ENCODE assay signal across 20 mouse cellular contexts in the genomic region with DNA sequence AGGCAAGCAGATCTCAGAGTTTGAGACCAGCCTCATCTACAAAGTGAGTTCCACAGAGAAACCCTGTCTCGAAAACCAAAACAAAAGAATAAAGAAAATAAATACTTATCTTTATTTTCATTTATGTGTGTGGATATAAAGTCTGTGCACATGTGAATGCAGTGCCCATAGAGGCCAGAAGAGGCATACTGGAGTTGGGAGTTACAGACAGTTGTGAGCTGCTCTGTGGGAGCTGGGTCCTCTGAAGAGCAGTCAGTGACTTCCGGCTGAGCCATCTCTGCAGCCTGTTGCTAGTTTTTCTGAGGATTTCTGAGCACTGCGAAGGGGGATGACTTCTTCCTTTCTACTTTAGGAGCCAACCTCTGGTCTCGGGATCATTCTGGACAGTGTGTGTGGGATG. TPM values are rescaled to one million over a fixed set of nuclear protein-coding genes. Genes with fewer than 3 reads are reported as not detected.
A peak's percentile ranks its signal among the peaks of the same experiment; 100 is the strongest.
DNase-seq lines count a peak whose midpoint lies in the region; ATAC-seq and TF ChIP-seq lines count a peak whose summit lies in the region.
"Had no signal": no experiment of that assay in that cellular context is flagged by ENCODE, and none has a peak within 500 bp of the region (broad histone marks: within the 10 kb centered on the region; RNA-seq: fewer than 3 reads in every experiment).

No protein-coding gene starts in this region.

- no peak for TF ChIP-seq RAD21 in CH12.LX (IDR thresholded peaks at IDR 0.05; ENCODE audit: low read depth, low read length)

- H3K27ac ChIP-seq in liver, postnatal 0 days (ENCODE audit: low read depth) = no peak overlapping the region
- H3K27ac ChIP-seq in liver, embryonic 11.5 days (ENCODE audit: low read depth, low read length) = no peak overlapping the region
- H3K27ac ChIP-seq in CH12.LX (ENCODE audit: insufficient read depth, low read depth) = no peak overlapping the region
- H3K27ac ChIP-seq: embryonic facial prominence, embryonic 15.5 days; forebrain, embryonic 13.5 days; hindbrain, embryonic 12.5 days; liver, embryonic 14.5 days had no signal

- H3K9me3 ChIP-seq in liver, postnatal 0 days (ENCODE audit: low read length) = no peaks in the 10 kb centered on the region
- no peaks in the 10 kb centered on the region for H3K9me3 ChIP-seq in liver, embryonic 11.5 days (ENCODE audit: control insufficient read depth, low read length)
- H3K9me3 ChIP-seq in CH12.LX (replicated peaks; ENCODE audit: low read length) = no peaks in the 10 kb centered on the region
- H3K9me3 ChIP-seq: embryonic facial prominence, embryonic 15.5 days; forebrain, embryonic 13.5 days; hindbrain, embryonic 12.5 days had no signal

- no peak overlapping the region for H3K4me2 ChIP-seq in liver, postnatal 0 days (ENCODE audit: low read depth, low read length)
- no peak overlapping the region for H3K4me2 ChIP-seq in liver, embryonic 11.5 days
- H3K4me2 ChIP-seq in CH12.LX (ENCODE audit: insufficient read depth, low read depth, poor library complexity, severe bottlenecking) = no peak overlapping the region
- H3K4me2 ChIP-seq: embryonic facial prominence, embryonic 15.5 days; forebrain, embryonic 13.5 days; hindbrain, embryonic 12.5 days had no signal

- no peaks in the 10 kb centered on the region for H3K79me2 ChIP-seq in CH12.LX (replicated peaks; ENCODE audit: control insufficient read depth, extremely low read depth, insufficient read depth, poor library complexity, severe bottlenecking)

- dilution Hi-C loops in CH12.LX (cut with MboI; ENCODE audit: extremely low pct_ligation_motif_present, extremely low pct_unique_long_range_greater_than_20kb, low sequenced_read_pairs) = no loop called here

- in situ Hi-C loops in CH12.LX (cut with MboI; ENCODE audit: low pct_ligation_motif_present, low pct_unique_long_range_greater_than_20kb, low sequenced_read_pairs) = no loop called here

- no peak for TF ChIP-seq POLR2A in CH12.LX (IDR thresholded peaks at IDR 0.05; ENCODE audit: low read depth, low read length)

- no peaks in the 10 kb centered on the region for H3K27me3 ChIP-seq in liver, postnatal 0 days (ENCODE audit: insufficient read depth, low read length)
- H3K27me3 ChIP-seq in liver, embryonic 11.5 days (replicated peaks; ENCODE audit: control insufficient read depth, insufficient read depth, low read length) = no peaks in the 10 kb centered on the region
- no peaks in the 10 kb centered on the region for H3K27me3 ChIP-seq in CH12.LX (replicated peaks)
- H3K27me3 ChIP-seq: embryonic facial prominence, embryonic 15.5 days; forebrain, embryonic 13.5 days; hindbrain, embryonic 12.5 days had no signal

- no peaks in the 10 kb centered on the region for H3K4me1 ChIP-seq in liver, postnatal 0 days (ENCODE audit: insufficient read depth)
- H3K4me1 ChIP-seq in liver, embryonic 11.5 days (replicated peaks; ENCODE audit: control insufficient read depth, insufficient read depth, low read length) = no peaks in the 10 kb centered on the region
- H3K4me1 ChIP-seq in CH12.LX (ENCODE audit: control insufficient read depth in 1 of 2, insufficient read depth in 2 of 2) = no peaks in the 10 kb centered on the region
- H3K4me1 ChIP-seq: embryonic facial prominence, embryonic 15.5 days; forebrain, embryonic 13.5 days; hindbrain, embryonic 12.5 days had no signal

- TF ChIP-seq CTCF in liver, postnatal 0 days (IDR thresholded peaks at IDR 0.05; ENCODE audit: low read depth) = peak; percentile 39; the same call in 1 of the 2 replicates
- no peak for TF ChIP-seq CTCF in CH12.LX (conservative IDR thresholded peaks at IDR 0.05 in 1 of 2, IDR thresholded peaks at IDR 0.05 in 1 of 2; ENCODE audit: low read depth in 2 of 2, low read length in 2 of 2)

- 90% methylated on average over 4 of the region's 4 CpGs for WGBS in liver, postnatal 0 days (ENCODE audit: insufficient replicate concordance)
- 93% methylated on average over 4 of the region's 4 CpGs for whole genome bisulfite sequencing in liver, embryonic 11.5 days

- peaks cover 59% of the 10 kb centered on the region for H3K36me3 ChIP-seq in liver, postnatal 0 days (replicated peaks; ENCODE audit: insufficient read depth, low read length)
- peaks cover 51% of the 10 kb centered on the region for H3K36me3 ChIP-seq in liver, embryonic 11.5 days (ENCODE audit: control insufficient read depth, insufficient read depth, low read length)
- H3K36me3 ChIP-seq in CH12.LX (replicated peaks in 1 of 2; ENCODE audit: control insufficient read depth in 1 of 2, insufficient read depth in 1 of 2, low read length in 1 of 2) = peaks cover 62 to 89% of the 10 kb centered on the region in 2 experiments

- no peak for ATAC-seq in liver, postnatal 0 days
- no peak for ATAC-seq in liver, embryonic 11.5 days (replicated peaks; ENCODE audit: low FRiP score)
- ATAC-seq in erythroid progenitor cell, adult 5-6 weeks (replicated peaks; ENCODE audit: low FRiP score, poor library complexity, severe bottlenecking) = peak; percentile 56
- ATAC-seq: forebrain, embryonic 13.5 days had no signal

- no peak overlapping the region for H3K4me3 ChIP-seq in liver, postnatal 0 days (ENCODE audit: low read depth, low read length)
- H3K4me3 ChIP-seq in liver, embryonic 11.5 days (ENCODE audit: low read depth, low read length) = no peak overlapping the region
- no peak overlapping the region for H3K4me3 ChIP-seq in CH12.LX (replicated peaks in 1 of 3; ENCODE audit: low read depth in 2 of 3, low read length in 2 of 3, poor library complexity in 1 of 3)
- H3K4me3 ChIP-seq: embryonic facial prominence, embryonic 15.5 days; forebrain, embryonic 13.5 days; hindbrain, embryonic 12.5 days had no signal

- no peak overlapping the region for H3K9ac ChIP-seq in liver, postnatal 0 days (replicated peaks)
- H3K9ac ChIP-seq in liver, embryonic 11.5 days (ENCODE audit: low read depth, low read length) = no peak overlapping the region
- no peak overlapping the region for H3K9ac ChIP-seq in CH12.LX (ENCODE audit: insufficient read depth, low read depth)
- H3K9ac ChIP-seq: embryonic facial prominence, embryonic 15.5 days; forebrain, embryonic 13.5 days; hindbrain, embryonic 12.5 days; liver, embryonic 14.5 days had no signal

- TF ChIP-seq EP300 in liver, postnatal 0 days (IDR thresholded peaks at IDR 0.05; ENCODE audit: low read depth) = no peak
- TF ChIP-seq EP300 in CH12.LX (IDR thresholded peaks at IDR 0.05; ENCODE audit: low read length) = no peak

- DNase-seq in embryo, embryonic 10.5 days (ENCODE audit: low spot score) = peak; percentile 6
- no peak for DNase-seq in embryo, embryonic 10 days (ENCODE audit: low spot score)
- no peak for DNase-seq in liver, postnatal 0 days
- DNase-seq in liver, embryonic 11.5 days (ENCODE audit: low spot score) = no peak
- DNase-seq in CH12.LX (ENCODE audit: extremely low read depth) = peak; percentile 8
- DNase-seq in right cerebral cortex, postnatal 14 days = no peak
- no peak for DNase-seq in urinary bladder, postnatal 14 days (ENCODE audit: low spot score)
- DNase-seq: heart, adult 18-20 months; kidney, adult 18-20 months; thymus, postnatal 36 days had no signal

TF ChIP-seq in CH12.LX, 34 proteins besides CTCF, POLR2A, EP300 and RAD21 (continues in another document):
- TF ChIP-seq NELFE (IDR thresholded peaks at IDR 0.05; ENCODE audit: low read depth, low read length) = no peak

RNA-seq across cellular contexts. Expression of a gene that starts 29.9 kb away (rescaled TPM):
- 6.2 and 7.5 TPM in 2 replicates for polyA plus RNA-seq in liver, postnatal 0 days (2015; fragmentation: Nextera tagmentation; extraction: Ambion mirVana)
- polyA plus RNA-seq in liver, embryonic 11.5 days (2014; fragmentation: Nextera tagmentation; extraction: Ambion mirVana) = 60.1 and 64.5 TPM in 2 replicates
- total RNA-seq in CH12.LX (2012; rRNA removed) (40.2 and 47.6 TPM in 2 replicates), CH12.LX (2014; rRNA removed) (19.7 and 20.9 TPM in 2 replicates)
- polyA plus RNA-seq in CH12.LX (2012; ENCODE audit: insufficient read length, low read depth) = 58.8 and 61.2 TPM in 2 replicates
- total RNA-seq in erythroid progenitor cell, adult 5-6 weeks (2015; ENCODE audit: low replicate concordance) = 15.5 and 19.3 TPM in 2 replicates
- 12.1 and 13.9 TPM in 2 replicates for total RNA-seq in erythroid progenitor cell, adult 5-6 weeks (2017; ENCODE audit: low replicate concordance)

RNA-seq across cellular contexts. Expression of a gene that starts 30.0 kb away (rescaled TPM):
- 14.0 and 14.1 TPM in 2 replicates for polyA plus RNA-seq in liver, postnatal 0 days (2015; fragmentation: Nextera tagmentation; extraction: Ambion mirVana)
- 24.2 and 25.6 TPM in 2 replicates for polyA plus RNA-seq in liver, embryonic 11.5 days (2014; fragmentation: Nextera tagmentation; extraction: Ambion mirVana)
- total RNA-seq in CH12.LX (2012; rRNA removed) (17.4 and 18.1 TPM in 2 replicates), CH12.LX (2014; rRNA removed) (11.1 and 11.6 TPM in 2 replicates)
- polyA plus RNA-seq in CH12.LX (2012; ENCODE audit: insufficient read length, low read depth) = 10.8 and 11.8 TPM in 2 replicates
- total RNA-seq in erythroid progenitor cell, adult 5-6 weeks (2015; ENCODE audit: low replicate concordance) = 1.3 TPM in 1 of 2 replicates, not detected in the other
- total RNA-seq in erythroid progenitor cell, adult 5-6 weeks (2017; ENCODE audit: low replicate concordance) = 1.0 TPM in 1 of 2 replicates, not detected in the other

RNA-seq across cellular contexts. Expression of a gene that starts 35.3 kb away (rescaled TPM):
- not detected in 2 replicates for polyA plus RNA-seq in liver, postnatal 0 days (2015; fragmentation: Nextera tagmentation; extraction: Ambion mirVana)
- not detected in 2 replicates for polyA plus RNA-seq in liver, embryonic 11.5 days (2014; fragmentation: Nextera tagmentation; extraction: Ambion mirVana)
- total RNA-seq in CH12.LX (2012; rRNA removed) = not detected in 2 replicates
- total RNA-seq in CH12.LX (2014; rRNA removed) = not detected in 2 replicates
- polyA plus RNA-seq in CH12.LX (2012; ENCODE audit: insufficient read length, low read depth) = 7.4 TPM in 1 of 2 replicates, not detected in the other
- total RNA-seq in erythroid progenitor cell, adult 5-6 weeks (2015; ENCODE audit: low replicate concordance) = not detected in 2 replicates
- not detected in 2 replicates for total RNA-seq in erythroid progenitor cell, adult 5-6 weeks (2017; ENCODE audit: low replicate concordance)
- total RNA-seq: heart, adult 18-20 months had no signal
- polyA plus RNA-seq: embryonic facial prominence, embryonic 15.5 days; forebrain, embryonic 13.5 days; heart, embryonic 16.5 days; hindbrain, embryonic 12.5 days; large intestine, adult 2 months; limb, embryonic 11.5 days; liver, embryonic 14.5 days; neural tube, embryonic 14.5 days; spleen, adult 2 months had no signal

RNA-seq across cellular contexts. Expression of a gene that starts 43.0 kb away (rescaled TPM):
- 13.9 and 14.4 TPM in 2 replicates for polyA plus RNA-seq in liver, postnatal 0 days (2015; fragmentation: Nextera tagmentation; extraction: Ambion mirVana)
- polyA plus RNA-seq in liver, embryonic 11.5 days (2014; fragmentation: Nextera tagmentation; extraction: Ambion mirVana) = 44.0 and 48.9 TPM in 2 replicates
- total RNA-seq in CH12.LX (2012; rRNA removed) (42.6 and 47.8 TPM in 2 replicates), CH12.LX (2014; rRNA removed) (27.2 and 34.0 TPM in 2 replicates)
- polyA plus RNA-seq in CH12.LX (2012; ENCODE audit: insufficient read length, low read depth) = 38.9 and 39.3 TPM in 2 replicates
- 6.5 and 8.4 TPM in 2 replicates for total RNA-seq in erythroid progenitor cell, adult 5-6 weeks (2015; ENCODE audit: low replicate concordance)
- 5.4 and 10.8 TPM in 2 replicates for total RNA-seq in erythroid progenitor cell, adult 5-6 weeks (2017; ENCODE audit: low replicate concordance)

RNA-seq across cellular contexts. Expression of a gene that starts 47.9 kb away (rescaled TPM):
- polyA plus RNA-seq in liver, postnatal 0 days (2015; fragmentation: Nextera tagmentation; extraction: Ambion mirVana) = 7.6 and 8.2 TPM in 2 replicates
- 19.7 and 21.2 TPM in 2 replicates for polyA plus RNA-seq in liver, embryonic 11.5 days (2014; fragmentation: Nextera tagmentation; extraction: Ambion mirVana)
- total RNA-seq in CH12.LX (2012; rRNA removed) (11.2 and 15.0 TPM in 2 replicates), CH12.LX (2014; rRNA removed) (9.1 and 9.2 TPM in 2 replicates)
- 7.4 and 9.4 TPM in 2 replicates for polyA plus RNA-seq in CH12.LX (2012; ENCODE audit: insufficient read length, low read depth)
- total RNA-seq in erythroid progenitor cell, adult 5-6 weeks (2015; ENCODE audit: low replicate concordance) = 3.8 and 7.2 TPM in 2 replicates
- 12.4 and 18.7 TPM in 2 replicates for total RNA-seq in erythroid progenitor cell, adult 5-6 weeks (2017; ENCODE audit: low replicate concordance)

Comparison
In these comparisons a context has a peak if more than half of its experiments do, and no peak if none do; other contexts are left out.
1. DNase-seq: peak in embryo, embryonic 10.5 days (single experiment) and CH12.LX (single experiment); none in embryo, embryonic 10 days (single experiment), liver, postnatal 0 days (single experiment), liver, embryonic 11.5 days (single experiment), right cerebral cortex, postnatal 14 days (single experiment) and urinary bladder, postnatal 14 days (single experiment).